Mouse (Mus musculus): ENCODE results near the gene Pla2r1. TPM values are rescaled to one million over a fixed set of nuclear protein-coding genes. Genes with fewer than 3 reads are reported as not detected.

Pla2r1 gene
- total RNA-seq, 4 experiments from 2014 or later: 1.4 to 3.0 (median 1.5) TPM

GRCm38 (mm10) chr2:60500583-60501116, 52.5 kb downstream of the Pla2r1 start:
- DNase-seq (ENCODE audit: low spot score): no peak

- DNase-seq (ENCODE audit: low spot score): no peak
Measured at GRCm38 (mm10) chr2:60479906-60480305, 73.2 kb downstream of the Pla2r1 start.

DNA sequence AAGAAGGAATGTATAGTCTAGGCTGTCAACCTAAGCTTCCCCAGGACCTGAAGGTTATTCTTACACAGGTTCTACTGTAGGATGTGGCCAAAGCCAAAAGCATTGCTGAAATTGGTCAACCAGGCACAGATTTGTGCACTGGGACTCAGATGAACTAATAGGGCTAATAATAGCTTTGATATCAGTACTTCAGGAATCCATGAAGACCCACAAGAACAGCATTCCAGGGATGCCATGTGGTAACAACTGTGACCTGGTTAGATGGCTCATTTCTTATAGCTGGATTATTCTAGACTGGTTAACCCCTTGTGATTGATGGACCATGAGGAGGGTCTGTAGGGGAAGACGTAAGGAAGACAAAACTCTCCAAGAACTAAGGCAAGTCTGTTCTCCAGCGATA, 74.3 kb downstream of the Pla2r1 start:
- DNase-seq (ENCODE audit: low spot score): peak; percentile 1

- no peak for DNase-seq (ENCODE audit: low spot score)
Measured at GRCm38 (mm10) chr2:60468901-60469770, 84.0 kb downstream of the Pla2r1 start.

DNA sequence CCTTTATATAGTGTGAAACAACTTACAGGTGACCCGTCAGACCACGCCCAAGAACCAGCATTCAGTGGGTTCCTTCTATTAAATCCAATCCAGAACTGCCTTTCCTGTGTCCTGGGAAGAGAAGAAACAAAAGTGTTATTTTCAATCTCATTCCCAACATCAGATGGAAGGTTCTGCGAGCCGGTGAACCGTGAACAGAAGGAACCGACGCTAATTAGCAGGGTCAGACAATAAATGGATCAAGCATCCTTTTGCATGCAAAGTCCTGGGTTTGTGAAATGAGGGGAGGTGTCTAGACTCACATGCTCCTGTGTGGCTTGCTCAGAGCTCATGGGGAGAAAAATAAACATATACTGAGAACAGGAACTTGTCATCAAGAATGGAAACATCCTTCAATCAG, 100.7 kb downstream of the Pla2r1 start:
- no peak for DNase-seq (ENCODE audit: low spot score)

DNA sequence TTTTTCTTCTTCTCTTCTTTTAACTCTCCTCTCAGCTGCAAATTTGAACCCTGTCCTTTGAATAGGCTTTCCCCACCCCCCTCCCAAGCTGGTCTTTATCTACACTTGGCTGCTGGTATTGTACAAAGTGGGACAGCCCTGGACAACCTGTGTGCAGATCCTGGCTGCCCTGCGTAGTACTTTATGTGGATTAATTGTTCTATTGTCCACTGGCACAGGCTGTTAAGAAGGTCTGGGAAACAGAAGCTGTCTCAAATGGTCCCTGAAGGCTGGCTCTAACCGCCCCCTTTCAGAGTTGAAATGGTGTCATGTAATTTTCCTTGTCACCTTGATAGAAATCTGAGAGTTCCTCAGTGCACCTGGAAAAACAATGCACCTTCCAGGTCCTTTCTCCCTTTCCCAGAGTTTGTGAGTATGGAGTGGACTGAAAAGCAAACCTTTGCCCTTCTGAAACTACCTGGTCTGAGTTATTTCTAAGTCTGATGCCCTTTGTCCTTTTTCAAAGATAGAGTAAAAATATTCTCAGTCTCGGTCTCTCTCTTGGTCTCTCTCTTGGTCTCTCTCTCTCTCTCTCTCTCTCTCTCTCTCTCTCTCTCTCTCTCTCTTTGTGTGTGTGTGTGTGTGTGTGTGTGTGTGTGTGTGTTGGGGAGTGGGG, 101.9 kb downstream of the Pla2r1 start:
- DNase-seq (ENCODE audit: low spot score): no peak

GRCm38 (mm10) chr2:60449732-60450131, 103.4 kb downstream of the Pla2r1 start:
- DNase-seq (ENCODE audit: low spot score): no peak

- no peak for DNase-seq (ENCODE audit: low spot score)
Measured at GRCm38 (mm10) chr2:60444711-60445509, 108.2 kb downstream of the Pla2r1 start.

DNA sequence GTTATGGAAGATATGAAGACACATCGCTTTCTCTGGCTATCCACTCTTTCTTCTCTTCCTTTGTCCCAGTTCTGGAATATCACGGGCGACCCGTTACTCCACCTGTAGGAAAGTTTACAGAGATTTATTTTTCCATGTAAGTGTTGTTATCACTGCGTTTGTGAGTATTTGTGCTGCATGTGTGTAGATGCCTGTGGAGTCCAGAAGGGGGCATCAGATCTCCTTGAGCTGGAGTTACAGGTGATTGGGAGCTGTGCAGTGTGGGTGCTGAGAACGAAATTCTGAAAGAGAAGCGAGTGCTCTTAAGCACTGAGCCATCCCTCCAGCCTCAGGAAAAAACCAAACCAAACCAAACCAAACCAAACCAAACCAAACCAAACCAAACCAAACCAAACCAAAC, 109.8 kb downstream of the Pla2r1 start:
- no peak for DNase-seq (ENCODE audit: low spot score)

DNA sequence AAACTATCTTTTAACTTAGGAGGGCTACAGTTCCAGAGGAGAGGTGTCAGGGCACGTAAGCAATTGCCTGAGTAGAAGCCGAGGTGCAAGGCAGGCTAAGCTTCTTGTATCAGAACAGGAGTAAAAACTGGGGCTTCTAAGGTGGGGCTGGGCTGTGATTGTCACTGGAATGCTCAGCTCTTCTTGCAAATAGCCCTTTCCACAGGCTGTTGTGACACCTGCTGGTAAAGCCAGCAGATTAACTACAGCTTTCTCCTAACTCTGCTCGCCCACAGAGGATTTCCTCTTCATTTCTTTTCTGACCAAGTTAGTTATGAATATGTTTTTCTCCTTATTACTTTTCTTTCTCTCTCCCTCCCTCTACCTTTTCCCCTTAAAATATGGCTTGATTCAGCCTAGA, 111.2 kb downstream of the Pla2r1 start:
- no peak for DNase-seq (ENCODE audit: low spot score)

GRCm38 (mm10) chr2:60436802-60437201, 116.3 kb downstream of the Pla2r1 start:
- no peak for DNase-seq (ENCODE audit: low spot score)

GRCm38 (mm10) chr2:60430315-60431021, 122.6 kb downstream of the Pla2r1 start:
- DNase-seq (ENCODE audit: low spot score): no peak

DNA sequence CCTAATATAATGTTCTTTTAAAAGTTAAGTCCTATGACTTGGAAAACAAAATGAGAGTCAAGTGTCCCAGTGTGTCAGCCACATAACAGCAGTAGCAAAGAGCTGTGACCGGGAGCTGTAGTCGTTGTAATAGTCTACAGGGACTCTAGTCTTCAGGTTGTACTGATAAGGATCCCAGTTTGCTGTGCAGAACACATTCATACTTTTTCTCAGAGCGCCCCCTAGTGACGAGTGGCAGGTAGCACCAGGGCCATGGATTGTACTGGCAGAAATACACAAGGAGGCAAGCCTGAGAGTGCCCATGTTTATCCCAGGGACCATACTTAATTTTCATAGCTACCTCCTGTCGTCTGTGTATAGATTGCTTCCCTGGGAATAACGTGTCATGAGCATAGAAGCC, 135.0 kb downstream of the Pla2r1 start:
- DNase-seq (ENCODE audit: low spot score): peak; percentile 68

DNA sequence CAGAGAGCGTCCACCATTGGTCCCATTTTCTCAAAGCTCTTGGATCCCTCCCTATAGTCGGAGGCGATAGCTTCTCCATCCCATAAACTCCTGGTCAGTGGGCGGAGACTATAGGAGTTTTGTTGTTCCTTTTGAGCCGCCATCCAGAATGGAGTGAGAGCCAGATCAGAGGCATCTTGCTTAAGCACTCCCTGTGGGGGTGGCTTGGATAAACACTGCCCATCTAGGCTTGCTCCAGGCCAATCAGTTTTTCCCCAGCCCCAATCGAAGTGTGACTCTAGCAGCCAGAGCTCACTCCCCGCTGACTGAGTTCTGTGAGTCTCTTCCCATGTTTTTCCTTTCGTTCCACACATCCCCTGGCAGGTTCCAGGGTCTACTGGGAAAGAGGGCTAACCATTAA, 138.8 kb downstream of the Pla2r1 start:
- DNase-seq (ENCODE audit: low spot score): no peak

DNA sequence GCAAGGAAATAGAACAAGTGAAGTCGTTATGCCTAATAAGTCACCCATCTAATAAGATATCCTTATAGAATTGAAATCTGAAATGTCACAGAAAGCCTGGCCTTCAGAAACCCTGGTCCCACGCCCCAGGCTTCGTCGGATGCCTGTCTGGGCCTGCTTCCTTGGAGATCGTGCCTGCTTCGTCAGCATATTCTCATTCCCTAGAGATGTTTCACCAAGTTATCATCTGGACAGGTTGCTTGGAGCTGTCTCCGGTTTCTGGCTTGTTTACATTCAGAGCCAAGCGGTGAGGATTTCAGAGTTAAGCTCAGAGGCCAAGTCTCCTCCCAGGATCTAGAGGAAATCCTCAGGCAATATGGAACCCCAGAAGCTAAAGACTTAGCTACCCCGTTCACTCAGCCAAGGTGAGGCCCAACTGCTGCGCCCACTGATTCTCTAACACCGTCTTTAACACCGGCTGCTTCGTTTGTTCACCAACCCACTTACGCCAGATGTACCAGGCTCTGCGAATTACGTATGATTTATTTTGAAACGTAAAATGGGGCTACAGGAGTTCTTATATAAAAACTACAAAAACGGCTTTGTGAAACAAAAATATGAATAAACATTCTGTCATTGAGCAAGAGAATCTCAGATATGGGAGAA, 140.0 kb downstream of the Pla2r1 start:
- no peak for DNase-seq (ENCODE audit: low spot score)

DNA sequence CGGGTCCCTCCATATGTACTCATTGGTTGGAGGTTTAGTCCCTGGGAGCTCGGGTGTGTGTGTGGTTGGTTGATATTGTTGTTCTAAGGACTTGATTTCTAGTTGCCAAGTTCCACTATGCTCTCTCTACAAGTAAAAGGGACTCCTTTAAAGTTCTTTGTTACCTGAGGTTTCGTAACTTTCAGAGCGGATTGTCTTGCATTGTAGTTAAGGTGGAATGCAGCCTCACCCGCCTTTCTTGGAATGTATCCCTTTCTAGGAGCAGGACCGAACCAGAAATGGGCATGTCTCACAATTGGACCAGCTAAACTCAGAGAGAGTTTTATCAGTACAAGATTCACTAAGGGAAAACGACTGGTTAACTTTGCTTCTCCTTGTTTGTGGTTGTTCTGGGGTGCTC, 141.9 kb downstream of the Pla2r1 start:
- no peak for DNase-seq (ENCODE audit: low spot score)

GRCm38 (mm10) chr2:60409989-60410763, 142.9 kb downstream of the Pla2r1 start:
- no peak for DNase-seq (ENCODE audit: low spot score)

- no peak for DNase-seq (ENCODE audit: low spot score)
Measured at GRCm38 (mm10) chr2:60409194-60409593, 143.9 kb downstream of the Pla2r1 start.

GRCm38 (mm10) chr2:60407387-60407786, 145.7 kb downstream of the Pla2r1 start:
- no peak for DNase-seq (ENCODE audit: low spot score)

GRCm38 (mm10) chr2:60405431-60405830, 147.7 kb downstream of the Pla2r1 start:
- DNase-seq (ENCODE audit: low spot score): no peak
